Mouse (Mus musculus) liver, adult 2 months (tissue): ENCODE results near the gene Naaladl1.

Experiments used
- CTCF ChIP-seq: fragments of 200-500 bp; IDR thresholded peaks from 2 replicates; pipeline ENCODE4 v1.5.1; 2011; ENCODE audit warnings: low read depth, low read length, control low read depth
- POLR2A ChIP-seq: fragments of 200-500 bp; IDR thresholded peaks from 2 replicates; pipeline ENCODE4 v1.6.1; 2011; ENCODE audit warnings: low read length, control low read depth; ENCODE audit not compliant: insufficient read depth; ENCODE audit errors: extremely low read depth

DNA sequence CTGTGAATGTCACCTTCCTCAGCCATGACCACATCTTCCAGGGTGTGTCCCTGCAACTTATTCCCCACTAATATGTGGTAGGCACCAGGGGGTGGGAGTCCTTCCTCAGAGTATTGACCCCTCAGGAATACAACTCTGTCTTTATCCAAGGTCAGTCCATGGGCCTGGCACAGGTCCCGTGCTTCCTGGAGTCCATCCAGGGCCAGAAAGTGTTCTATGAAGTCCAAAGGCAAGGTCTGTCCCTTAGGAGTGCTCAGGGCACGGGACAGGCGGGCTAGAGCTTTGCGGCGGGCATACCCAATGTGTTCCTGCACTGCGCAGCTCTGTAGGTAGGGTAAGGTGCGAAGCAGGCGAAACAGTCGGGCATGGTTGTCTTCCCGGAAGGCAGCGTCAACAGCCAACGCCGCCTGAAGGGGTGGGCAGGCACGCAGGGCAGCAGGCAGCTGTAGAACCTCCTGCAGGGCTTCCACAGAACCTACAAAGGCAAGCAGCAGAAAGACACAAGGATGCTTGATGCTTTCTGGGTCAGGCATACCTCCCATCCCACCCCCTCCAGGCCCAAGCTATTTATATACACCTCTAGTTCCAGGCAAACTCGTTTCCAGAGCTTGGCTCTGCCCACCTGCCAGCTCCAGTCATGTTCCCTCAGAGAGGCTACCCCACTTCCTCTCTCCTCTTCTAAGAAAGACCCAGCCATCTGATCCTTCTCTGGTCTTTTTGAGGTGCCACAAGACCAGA lies 10.7 kb downstream of the Naaladl1 start:
- TF ChIP-seq CTCF: no peak
- no peak for TF ChIP-seq POLR2A
